Mouse (Mus musculus) liver, adult 2 months (tissue): ENCODE results near the gene Kcng3.

ENCODE experiments used
- CTCF ChIP-seq: fragments of 200-500 bp; IDR thresholded peaks from 2 replicates; pipeline ENCODE4 v1.5.1; 2011; ENCODE audit warnings: low read depth, low read length, control low read depth
- POLR2A ChIP-seq: fragments of 200-500 bp; IDR thresholded peaks from 2 replicates; pipeline ENCODE4 v1.6.1; 2011; ENCODE audit warnings: low read length, control low read depth; ENCODE audit not compliant: insufficient read depth; ENCODE audit errors: extremely low read depth

GRCm38 (mm10) chr17:83630787-83631678 lies 662 bp downstream of the Kcng3 start:
- TF ChIP-seq POLR2A (no peak), CTCF (no peak)
